Mouse (Mus musculus): ENCODE measurements around the gene Gm15114. TPM values are rescaled to one million over a fixed set of nuclear protein-coding genes. Genes with fewer than 3 reads are reported as not detected.
"Not testable (repeated sequence)": the region's sequence is repeated elsewhere in the genome, so short reads cannot be mapped to it uniquely, and the experiment has no call there.

Gm15114 gene
- total RNA-seq (2021): not detected

DNA sequence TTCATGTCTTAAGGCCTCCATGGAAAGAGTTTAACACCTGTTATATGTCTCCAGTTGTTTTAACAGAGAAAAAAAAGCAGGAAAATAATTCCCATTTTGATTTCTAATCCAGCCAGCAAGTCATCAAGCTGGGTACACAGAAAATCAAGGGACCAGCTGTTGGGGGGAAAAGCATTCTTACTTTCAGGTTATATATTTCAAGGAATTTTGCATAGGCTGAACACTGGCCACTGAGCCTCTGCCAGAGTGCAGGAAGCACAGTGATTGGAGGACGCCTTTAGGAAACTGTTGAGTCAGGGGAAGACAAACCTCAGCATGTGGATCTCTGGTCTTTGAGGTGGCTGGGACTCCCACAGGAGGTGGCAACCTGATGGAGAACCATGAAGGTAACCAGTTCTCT, at the start of gene Gm15114:
Gene Gm15114 (plus strand): TSS at position 301 of the 400 bp plus-strand sequence.
- not testable (repeated sequence) for DNase-seq (ENCODE audit: extremely low spot score in 1 of 2, low spot score in 1 of 2)

Other genes with a start within 250 kb of the Gm15114 start
- gene Gm8334, start 126.2 kb downstream of the Gm15114 start, total RNA-seq (2021): not detected
- gene Gm15127, start 174.6 kb downstream of the Gm15114 start, total RNA-seq (2021): not detected